Mouse (Mus musculus): ENCODE data around the gene Tas2r138. TPM values are rescaled to one million over a fixed set of nuclear protein-coding genes. Genes with fewer than 3 reads are reported as not detected.

Tas2r138 gene
- polyA plus RNA-seq, 1 experiment: not detected

DNA sequence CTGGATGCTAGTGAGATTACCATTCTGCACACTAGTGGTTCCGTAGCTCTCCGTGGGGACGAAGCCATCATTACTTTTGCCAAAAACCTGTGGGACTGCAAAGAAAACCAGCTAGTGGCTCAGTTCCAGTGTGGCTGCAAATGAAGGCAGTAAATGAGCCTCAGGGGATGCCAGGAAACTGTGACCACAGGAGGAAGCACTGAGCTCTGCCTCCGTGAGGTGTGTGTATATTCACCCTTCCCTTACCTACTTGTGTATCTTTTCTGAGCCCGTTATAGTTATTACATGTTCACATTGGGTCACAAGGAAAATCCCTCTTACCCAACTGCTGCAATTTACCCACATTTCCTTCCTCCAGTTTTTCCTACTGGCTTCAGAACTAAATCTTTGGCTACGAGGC lies 28.8 kb downstream of the Tas2r138 start:
- no peak for TF ChIP-seq GATA1 (IDR thresholded peaks at IDR 0.05; ENCODE audit: low read length)

DNA sequence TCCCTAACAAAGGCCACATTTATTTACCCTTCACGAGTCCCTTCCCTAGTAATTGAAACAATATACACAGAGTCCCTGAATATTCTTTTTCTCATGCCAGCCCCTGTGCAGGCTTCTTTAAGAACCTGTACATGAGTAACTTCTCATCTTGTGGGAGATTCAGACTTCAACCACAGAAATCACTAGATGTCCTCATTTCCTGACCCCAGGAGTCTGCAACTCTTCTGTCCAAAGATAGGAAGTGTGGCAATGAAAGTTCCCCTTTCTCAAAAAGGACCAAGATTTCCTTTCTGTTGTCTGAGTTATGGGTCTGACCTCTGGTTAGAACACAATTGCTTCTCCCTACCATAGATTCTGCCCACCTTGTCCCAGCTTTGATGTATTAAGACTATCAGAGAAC lies 36.8 kb downstream of the Tas2r138 start:
- no peak for TF ChIP-seq GATA1 (IDR thresholded peaks at IDR 0.05; ENCODE audit: low read length)

DNA sequence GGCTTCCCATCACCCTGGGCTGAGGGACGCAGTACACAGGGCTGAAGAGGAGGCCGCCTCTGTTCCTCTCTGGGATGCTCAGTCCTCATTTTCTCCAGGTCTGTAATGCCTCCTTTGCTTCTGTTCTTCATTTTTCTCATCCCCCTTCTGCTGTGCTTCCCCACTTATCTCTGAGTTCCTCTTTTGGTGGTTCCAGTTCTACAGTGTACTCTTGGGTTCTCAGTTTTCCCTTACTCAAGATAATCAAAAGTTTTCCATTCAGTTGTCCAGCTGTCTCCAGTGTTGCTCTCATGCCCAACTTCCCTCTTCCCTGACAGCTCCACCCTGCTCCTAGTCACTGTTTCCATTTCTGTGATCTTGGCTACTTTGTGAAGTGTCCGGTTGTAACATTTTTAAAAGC lies 39.5 kb downstream of the Tas2r138 start:
- TF ChIP-seq GATA1 (IDR thresholded peaks at IDR 0.05; ENCODE audit: low read length): no peak

DNA sequence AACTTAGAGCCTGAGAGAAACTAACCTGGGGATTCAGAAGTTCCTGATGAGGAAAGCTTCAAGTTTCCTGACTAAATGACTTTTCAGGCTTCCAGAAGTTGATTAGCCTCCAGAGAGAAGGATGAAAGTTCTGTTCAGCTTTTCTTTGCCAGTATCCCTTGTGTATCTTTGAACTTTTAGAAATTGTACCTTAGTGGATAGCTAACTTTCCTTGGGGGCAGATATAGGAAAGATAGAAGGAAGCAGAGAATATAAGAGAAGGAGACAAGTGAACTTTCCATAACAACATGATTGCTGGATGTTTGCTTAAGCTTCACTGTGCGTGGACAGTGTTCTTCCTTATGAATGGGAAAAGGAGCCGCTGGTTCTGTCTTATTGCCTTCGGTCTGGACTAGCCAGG lies 43.9 kb downstream of the Tas2r138 start, which contains the start of gene Olfr460:
Gene Olfr460 (plus strand): TSS at position 301 of the 400 bp plus-strand sequence.
- no peak for TF ChIP-seq GATA1 (IDR thresholded peaks at IDR 0.05; ENCODE audit: low read length)

Other genes starting within 250 kb of the Tas2r138 start
- 0.10 and 0.17 TPM in 2 replicates for gene E330009J07Rik, start 177.2 kb downstream of the Tas2r138 start, polyA plus RNA-seq (2012)
- not detected in 2 replicates for gene Wee2, start 174.2 kb downstream of the Tas2r138 start, polyA plus RNA-seq (2012)
- 13.7 and 20.0 TPM in 2 replicates for gene Ssbp1, start 142.0 kb downstream of the Tas2r138 start, polyA plus RNA-seq (2012)
- gene Tas2r137, start 122.1 kb downstream of the Tas2r138 start, polyA plus RNA-seq (2012): not detected in 2 replicates
- gene Tas2r108, start 119.8 kb downstream of the Tas2r138 start, polyA plus RNA-seq (2012): not detected in 2 replicates
- gene Prss37, start 93.8 kb downstream of the Tas2r138 start, polyA plus RNA-seq (2012): not detected in 2 replicates
- gene Olfr461, start 58.3 kb downstream of the Tas2r138 start, polyA plus RNA-seq (2012): not detected in 2 replicates
- gene Olfr460, start 43.8 kb downstream of the Tas2r138 start, polyA plus RNA-seq (2012): not detected in 2 replicates
- gene Clec5a, start 27.5 kb downstream of the Tas2r138 start, polyA plus RNA-seq (2012): not detected in 2 replicates
- not detected in 2 replicates for gene Mgam, start 15.5 kb upstream of the Tas2r138 start, polyA plus RNA-seq (2012)